ENCODE assay signal across 12 mouse cellular contexts in genomic region chr1:34218801-34219200, GRCm38 (mm10).
DNase-seq lines count a peak whose midpoint lies in the region; ATAC-seq and TF ChIP-seq lines count a peak whose summit lies in the region.
"Had no signal": no experiment of that assay in that cellular context is flagged by ENCODE, and none has a peak within 500 bp of the region (broad histone marks: within the 10 kb centered on the region; RNA-seq: fewer than 3 reads in every experiment).

No protein-coding gene starts in this region.

- no peaks in the 10 kb centered on the region for H3K27me3 ChIP-seq in lung, postnatal 0 days (replicated peaks; ENCODE audit: insufficient read depth, low read length)
- H3K27me3 ChIP-seq: embryonic facial prominence, embryonic 13.5 days; forebrain, embryonic 13.5 days; hindbrain, embryonic 13.5 days had no signal

- intact Hi-C loops in gastrocnemius, adult 2 months (cut with DNase I) = loop anchor here (1.0 to 5.0 kb wide), 2 partner anchors 58 to 192 kb away; no protein-coding TSS in a partner anchor

- ATAC-seq in lung, postnatal 0 days = no peak

- H3K4me2 ChIP-seq in lung, postnatal 0 days (replicated peaks; ENCODE audit: low read depth, low read length) = no peak overlapping the region
- H3K4me2 ChIP-seq: embryonic facial prominence, embryonic 13.5 days; forebrain, embryonic 13.5 days; hindbrain, embryonic 13.5 days had no signal

- no peak overlapping the region for H3K9ac ChIP-seq in lung, postnatal 0 days (replicated peaks; ENCODE audit: low read depth)
- H3K9ac ChIP-seq: embryonic facial prominence, embryonic 13.5 days; forebrain, embryonic 13.5 days; hindbrain, embryonic 13.5 days had no signal

- no peaks in the 10 kb centered on the region for H3K36me3 ChIP-seq in lung, postnatal 0 days (ENCODE audit: insufficient read depth, low read length)
- H3K36me3 ChIP-seq: G1E had no signal

- peak overlapping the region; percentile 43 for H3K27ac ChIP-seq in gastrocnemius, adult 2 months
- H3K27ac ChIP-seq in lung, postnatal 0 days (ENCODE audit: low read length) = no peak overlapping the region
- H3K27ac ChIP-seq: embryonic facial prominence, embryonic 13.5 days; forebrain, embryonic 13.5 days; heart, embryonic 10.5 days; hindbrain, embryonic 13.5 days; hindbrain, postnatal 0 days had no signal

- H3K4me1 ChIP-seq in lung, postnatal 0 days (ENCODE audit: insufficient read depth, low read depth, low read length) = no peaks in the 10 kb centered on the region
- H3K4me1 ChIP-seq: embryonic facial prominence, embryonic 13.5 days; forebrain, embryonic 13.5 days; heart, embryonic 10.5 days; hindbrain, embryonic 13.5 days had no signal

- TF ChIP-seq EP300 in lung, postnatal 0 days (IDR thresholded peaks at IDR 0.05) = no peak

- DNase-seq in gastrocnemius, adult 2 months = no peak
- DNase-seq in gastrocnemius, postnatal 10 days = no peak
- DNase-seq in lung, postnatal 36 days = peak; percentile 30
- no peak for DNase-seq in lung, postnatal 0 days (ENCODE audit: low spot score)
- DNase-seq in skeletal muscle tissue, adult 2 months (ENCODE audit: low read depth, low spot score) = peak; percentile 37
- DNase-seq in thymus, adult 18-20 months = no peak

- TF ChIP-seq CTCF in gastrocnemius, adult 2 months (IDR thresholded peaks at IDR 0.05) = no peak
- no peak for TF ChIP-seq CTCF in lung, postnatal 0 days (IDR thresholded peaks at IDR 0.05)

- no peaks in the 10 kb centered on the region for H3K9me3 ChIP-seq in lung, postnatal 0 days (ENCODE audit: low read length)
- H3K9me3 ChIP-seq: embryonic facial prominence, embryonic 13.5 days; forebrain, embryonic 13.5 days; G1E; heart, embryonic 10.5 days; hindbrain, embryonic 13.5 days had no signal

- no peak overlapping the region for H3K4me3 ChIP-seq in gastrocnemius, adult 2 months
- no peak overlapping the region for H3K4me3 ChIP-seq in lung, postnatal 0 days (ENCODE audit: low read depth, low read length)
- H3K4me3 ChIP-seq: embryonic facial prominence, embryonic 13.5 days; forebrain, embryonic 13.5 days; heart, embryonic 10.5 days; hindbrain, embryonic 13.5 days had no signal

- WGBS in lung, postnatal 0 days = 60% methylated on average over 9 of the region's 9 CpGs

Comparison
In these comparisons a context has a peak if more than half of its experiments do, and no peak if none do; other contexts are left out.
1. DNase-seq: peak in lung, postnatal 36 days (single experiment) and skeletal muscle tissue, adult 2 months (single experiment); none in gastrocnemius, adult 2 months (single experiment), gastrocnemius, postnatal 10 days (single experiment), lung, postnatal 0 days (single experiment) and thymus, adult 18-20 months (0 of 2).